Mouse (Mus musculus) gastrocnemius, adult 18-20 months (tissue): ENCODE measurements around the gene Il21r. TPM values are rescaled to one million over a fixed set of nuclear protein-coding genes. Genes with fewer than 3 reads are reported as not detected.

Source experiments
- DNase-seq: peaks from one replicate; pipeline ENCODE4 v3.0.0; 2021; ENCODE audit warnings: low spot score
- long read RNA-seq, 2 experiments: library from polyadenylated mRNA; stranded (forward); transcript quantifications; one replicate each; pipeline ENCODE4 v2.0.0; 2021
- total RNA-seq, 2 experiments: library from RNA; stranded (reverse); gene quantifications; 2 replicates each; pipeline ENCODE4 v1.2.3; 2021

Il21r gene
- total RNA-seq, result under 1 TPM in 1 of 2 experiments, not detected in 1; 0.09 TPM
- long read RNA-seq, experiment 1, result 0 reads
- long read RNA-seq, experiment 2, result 0 reads

- DNase-seq, result no peak
Measured at GRCm38 (mm10) chr7:125603185-125603631, at the start of gene Il21r. Il21r (plus strand) TSS chr7:125603429.

GRCm38 (mm10) chr7:125553653-125554428 is 49.4 kb upstream of the Il21r start:
- DNase-seq, result no peak

- DNase-seq, result no peak
Measured at GRCm38 (mm10) chr7:125554456-125555114, 48.6 kb upstream of the Il21r start.

GRCm38 (mm10) chr7:125555351-125555872 is 47.8 kb upstream of the Il21r start:
- no peak for DNase-seq

GRCm38 (mm10) chr7:125556096-125556495 is 47.1 kb upstream of the Il21r start:
- DNase-seq, result no peak

GRCm38 (mm10) chr7:125556865-125557264 is 46.4 kb upstream of the Il21r start:
- no peak for DNase-seq

GRCm38 (mm10) chr7:125558401-125558945 is 44.8 kb upstream of the Il21r start:
- DNase-seq, result no peak

- DNase-seq, result no peak
Measured at GRCm38 (mm10) chr7:125558997-125559396, 44.2 kb upstream of the Il21r start.

GRCm38 (mm10) chr7:125559537-125559936 is 43.7 kb upstream of the Il21r start:
- peak; percentile 56 for DNase-seq

GRCm38 (mm10) chr7:125560146-125560785 is 43.0 kb upstream of the Il21r start:
- DNase-seq, result no peak

- peak; percentile 90 for DNase-seq
Measured at GRCm38 (mm10) chr7:125561085-125561690, 42.0 kb upstream of the Il21r start.

GRCm38 (mm10) chr7:125562413-125562812 is 40.8 kb upstream of the Il21r start:
- DNase-seq, result no peak

GRCm38 (mm10) chr7:125563093-125563492 is 40.1 kb upstream of the Il21r start:
- DNase-seq, result no peak

- no peak for DNase-seq
Measured at GRCm38 (mm10) chr7:125564316-125565024, 38.8 kb upstream of the Il21r start.

- DNase-seq, result no peak
Measured at GRCm38 (mm10) chr7:125565516-125566285, 37.5 kb upstream of the Il21r start.

GRCm38 (mm10) chr7:125566420-125566819 is 36.8 kb upstream of the Il21r start:
- no peak for DNase-seq

- DNase-seq, result no peak
Measured at GRCm38 (mm10) chr7:125568888-125569287, 34.3 kb upstream of the Il21r start.

- no peak for DNase-seq
Measured at GRCm38 (mm10) chr7:125571891-125572290, 31.3 kb upstream of the Il21r start.

- DNase-seq, result no peak
Measured at GRCm38 (mm10) chr7:125572737-125573136, 30.5 kb upstream of the Il21r start.

- no peak for DNase-seq
Measured at GRCm38 (mm10) chr7:125573849-125574248, 29.4 kb upstream of the Il21r start.
